Mouse (Mus musculus): ENCODE results near the gene Evc2.

The Evc2 gene

DNA sequence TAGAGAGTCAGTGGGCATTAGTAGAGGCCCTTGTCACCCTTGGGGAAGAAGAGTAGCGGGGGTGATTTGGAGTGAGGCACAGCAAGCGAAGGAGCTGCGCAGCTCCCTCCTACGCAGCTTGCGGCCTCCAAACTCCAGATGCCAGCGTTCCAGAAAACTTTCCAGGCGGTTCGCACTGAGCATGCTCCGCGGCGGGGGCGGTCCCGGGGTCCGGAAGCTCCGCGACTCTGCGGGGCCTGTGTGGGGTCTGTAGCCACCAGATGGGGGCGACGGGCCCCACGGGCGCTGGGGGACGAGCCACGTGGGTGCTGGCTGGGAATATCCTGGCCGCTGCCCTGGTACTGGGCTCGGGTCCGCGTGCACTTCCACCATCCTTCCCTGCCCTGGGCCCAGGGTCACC is at the start of gene Evc2:
Gene Evc2 (plus strand): TSS at position 212 of the 400 bp plus-strand sequence.
- peak; percentile 88 for DNase-seq

DNA sequence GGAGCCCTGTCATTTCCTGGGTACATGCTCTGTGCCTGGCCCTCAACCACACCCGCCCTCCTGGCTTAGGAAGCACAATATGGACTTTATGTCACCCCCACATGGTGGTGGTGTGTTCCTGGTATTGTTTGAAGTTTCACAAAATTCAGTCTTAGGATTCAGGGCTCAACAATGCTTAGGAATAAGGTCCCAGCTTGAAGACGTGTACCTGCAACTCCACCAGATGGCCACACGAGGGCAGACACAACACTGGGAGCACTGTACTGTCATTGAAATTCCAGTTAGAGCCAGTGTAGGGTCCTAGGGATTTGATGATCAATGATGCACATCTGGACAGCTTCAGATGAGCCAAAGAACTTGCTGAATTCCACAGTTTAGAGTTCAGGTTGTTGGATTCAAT is 49.1 kb upstream of the Evc2 start:
- DNase-seq, result peak; percentile 42

DNA sequence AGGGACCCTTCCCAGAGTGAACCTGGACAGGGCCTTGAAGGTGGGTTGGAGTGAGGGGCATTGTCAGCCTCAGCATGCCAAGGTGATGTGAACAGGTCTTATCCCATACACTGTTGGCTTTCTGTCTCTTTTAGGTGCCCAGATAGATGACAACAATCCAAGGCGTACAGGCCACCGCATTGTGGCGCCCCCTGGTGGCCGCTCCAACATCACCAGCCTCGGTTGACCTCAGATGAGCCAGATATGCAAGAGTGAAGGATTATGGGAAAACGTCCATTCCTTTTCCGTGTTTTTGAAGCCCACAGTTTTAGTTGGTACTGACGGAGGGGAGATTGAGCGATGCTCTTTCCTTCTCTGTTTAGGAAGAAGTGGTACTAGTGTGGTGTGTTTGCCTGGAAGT is 47.3 kb upstream of the Evc2 start:
- DNase-seq, result peak; percentile 5

DNA sequence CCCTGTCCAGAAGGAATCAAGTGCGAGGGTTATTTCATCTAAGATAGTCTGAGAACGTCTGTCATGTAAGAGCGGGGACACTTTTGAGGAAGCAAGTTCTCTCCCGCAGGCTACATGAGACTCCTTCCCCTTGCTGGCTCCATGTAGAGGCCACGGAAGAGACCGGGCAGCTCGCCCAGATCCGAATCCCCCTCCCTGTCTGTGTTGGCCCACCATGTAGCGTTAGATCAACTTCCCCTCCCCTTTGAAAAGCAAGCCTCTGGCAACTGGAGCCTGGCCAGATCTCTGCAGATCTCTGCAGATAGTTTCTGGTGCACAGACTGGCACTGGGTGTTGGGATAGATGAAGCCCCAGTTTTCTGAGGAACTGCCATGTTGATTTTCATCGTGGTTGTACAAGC is 41.6 kb upstream of the Evc2 start:
- no peak for DNase-seq

DNA sequence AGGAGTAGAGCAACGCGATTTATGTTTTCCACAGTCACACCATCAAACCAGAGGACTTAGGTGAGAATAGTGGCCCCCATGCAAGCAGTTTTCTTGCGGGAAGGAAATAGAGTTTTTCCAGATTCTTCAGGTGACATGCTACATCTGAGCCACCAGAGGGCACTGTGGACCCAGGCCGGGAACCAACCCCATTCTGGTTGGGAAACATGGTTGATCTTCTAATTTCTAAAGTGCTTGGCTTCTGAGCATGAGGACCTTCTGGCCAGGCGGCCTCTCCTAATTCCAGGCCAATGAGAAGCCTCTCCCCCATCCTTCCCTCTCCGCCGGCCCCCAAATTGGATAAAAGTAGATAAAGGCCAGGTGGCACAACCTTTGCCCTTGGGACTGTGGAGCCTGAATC is 39.9 kb upstream of the Evc2 start:
- peak; percentile 25 for DNase-seq

DNA sequence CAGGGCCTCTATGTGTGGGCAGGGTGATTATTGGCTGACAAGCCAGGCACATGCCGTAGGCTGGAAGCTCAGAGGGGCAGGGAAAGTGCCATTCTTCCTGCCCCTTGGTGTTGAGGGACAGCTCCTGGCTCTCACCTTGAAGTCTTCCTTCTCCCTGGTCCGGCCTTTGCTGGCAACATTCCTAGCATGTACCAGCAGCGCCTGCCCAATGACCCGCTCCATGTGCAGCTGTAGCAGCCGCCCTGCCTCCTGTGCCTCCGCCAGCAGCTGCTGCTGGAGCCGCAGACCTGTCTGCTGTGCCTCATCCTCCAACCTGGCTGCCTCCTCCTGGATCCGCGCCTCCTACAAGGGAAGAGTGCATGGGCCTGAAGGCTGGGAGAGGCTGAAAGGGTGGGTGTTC is 28.3 kb upstream of the Evc2 start:
- no peak for DNase-seq

DNA sequence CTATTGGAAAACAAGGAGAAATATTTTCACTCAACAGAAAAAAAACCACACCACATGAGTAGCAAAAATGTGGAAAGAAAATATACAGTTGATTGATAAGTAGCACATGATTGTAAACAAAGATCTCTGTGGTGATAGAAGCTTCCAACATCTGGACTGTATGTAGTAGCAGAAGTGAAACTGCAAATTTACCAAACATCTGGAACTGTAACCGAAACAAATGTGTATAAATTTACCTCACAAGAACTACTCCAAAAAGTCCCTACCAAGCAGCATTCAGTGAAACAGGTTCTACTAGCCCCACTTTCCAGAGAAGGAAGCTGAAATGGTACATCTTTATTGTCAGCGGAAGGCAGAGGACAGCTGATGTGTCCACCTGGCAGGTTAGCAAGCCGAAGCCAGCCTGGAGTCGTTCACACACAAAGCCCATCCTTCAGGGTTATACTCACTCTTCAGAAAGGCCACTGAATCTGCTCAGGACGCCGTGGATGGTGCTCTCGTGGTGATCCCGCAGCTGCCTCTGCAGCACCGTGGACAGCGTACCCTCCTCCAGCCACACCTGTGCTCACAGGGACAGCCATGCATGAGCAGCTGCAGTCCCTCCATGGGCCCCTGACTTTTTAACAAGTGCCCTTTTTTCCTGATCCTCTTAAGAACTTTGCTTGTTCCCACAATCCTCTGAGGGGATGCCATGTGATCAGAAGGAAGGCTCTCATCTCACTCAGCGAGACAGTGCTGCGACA is 25.1 kb upstream of the Evc2 start:
- DNase-seq, result no peak

DNA sequence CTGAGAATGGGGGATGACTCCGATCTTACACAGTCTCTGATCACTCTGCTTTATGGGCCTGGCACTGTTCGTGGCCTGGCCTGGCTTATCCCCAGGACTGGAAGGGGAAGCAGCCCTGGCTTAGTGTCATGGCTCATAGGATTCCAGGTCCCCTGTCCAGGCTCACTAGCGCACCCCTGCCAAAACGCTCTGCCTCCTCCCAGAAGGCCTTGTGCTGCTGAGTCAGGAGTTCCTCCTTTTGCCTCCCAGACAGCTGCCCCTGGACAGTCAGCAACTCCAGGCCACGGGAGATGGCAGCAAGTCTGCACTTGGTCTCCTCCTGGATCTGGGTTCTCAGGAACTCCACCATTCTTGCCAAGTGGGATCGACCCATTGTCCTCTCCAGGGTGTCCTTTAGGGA is 19.6 kb upstream of the Evc2 start:
- no peak for DNase-seq

DNA sequence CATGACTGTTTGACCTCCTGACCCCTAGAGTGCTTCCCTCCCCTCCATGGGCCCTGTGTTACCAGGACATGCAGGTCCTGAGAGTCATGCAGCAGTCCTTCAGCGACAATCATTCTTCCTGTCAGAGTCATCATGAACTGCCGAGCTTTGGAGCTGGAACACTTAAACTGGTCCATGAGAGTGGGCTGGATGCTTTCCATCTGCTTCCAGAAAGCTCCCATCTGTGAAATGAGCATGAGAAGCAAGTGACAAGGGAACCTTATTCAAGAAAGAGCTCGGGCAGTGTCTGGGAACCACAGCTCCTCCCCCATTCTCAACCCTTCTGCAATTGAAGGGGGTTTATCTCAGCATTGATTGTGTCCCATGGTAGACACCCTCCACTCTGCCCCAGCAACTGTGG is 18.1 kb upstream of the Evc2 start:
- DNase-seq, result no peak

DNA sequence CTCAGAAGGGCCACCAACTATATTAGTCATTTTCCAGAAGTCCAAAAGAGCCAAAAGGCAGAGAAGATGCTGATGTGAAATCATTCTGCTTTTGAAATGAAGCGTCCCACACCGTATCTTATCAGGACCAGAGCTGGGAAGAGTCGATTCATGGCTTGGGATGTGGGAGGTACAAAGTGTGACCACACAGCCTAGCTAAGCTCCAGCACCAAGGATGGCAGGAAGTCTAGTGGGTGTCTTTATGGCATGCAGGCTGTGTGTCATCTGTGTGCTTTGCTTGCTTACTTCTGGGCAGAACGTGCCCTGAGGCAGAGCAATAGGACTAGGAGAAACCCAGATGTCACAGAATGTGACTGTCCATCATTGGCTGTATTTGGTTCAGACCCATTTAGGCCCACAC is 17.5 kb upstream of the Evc2 start:
- no peak for DNase-seq

DNA sequence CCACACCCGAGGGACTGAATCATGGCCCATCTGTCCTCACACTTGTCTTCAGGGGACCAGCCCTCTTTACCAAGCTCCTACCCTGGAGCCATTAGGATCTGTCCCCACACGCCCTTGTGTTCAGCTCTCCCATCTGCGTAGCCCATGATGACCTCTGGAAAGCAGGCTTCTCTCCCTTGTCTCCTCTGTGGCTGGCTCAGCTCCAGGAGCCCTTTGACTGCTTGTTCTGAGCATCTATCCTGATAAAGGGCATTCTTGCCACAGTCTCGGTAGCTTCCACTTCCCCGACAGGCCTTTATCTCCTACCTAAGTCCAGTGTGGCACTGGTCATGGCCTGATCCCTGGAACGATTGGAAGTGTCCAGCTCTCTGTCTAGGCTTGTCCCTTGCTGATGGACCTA is 11.6 kb upstream of the Evc2 start:
- peak; percentile 54 for DNase-seq

DNA sequence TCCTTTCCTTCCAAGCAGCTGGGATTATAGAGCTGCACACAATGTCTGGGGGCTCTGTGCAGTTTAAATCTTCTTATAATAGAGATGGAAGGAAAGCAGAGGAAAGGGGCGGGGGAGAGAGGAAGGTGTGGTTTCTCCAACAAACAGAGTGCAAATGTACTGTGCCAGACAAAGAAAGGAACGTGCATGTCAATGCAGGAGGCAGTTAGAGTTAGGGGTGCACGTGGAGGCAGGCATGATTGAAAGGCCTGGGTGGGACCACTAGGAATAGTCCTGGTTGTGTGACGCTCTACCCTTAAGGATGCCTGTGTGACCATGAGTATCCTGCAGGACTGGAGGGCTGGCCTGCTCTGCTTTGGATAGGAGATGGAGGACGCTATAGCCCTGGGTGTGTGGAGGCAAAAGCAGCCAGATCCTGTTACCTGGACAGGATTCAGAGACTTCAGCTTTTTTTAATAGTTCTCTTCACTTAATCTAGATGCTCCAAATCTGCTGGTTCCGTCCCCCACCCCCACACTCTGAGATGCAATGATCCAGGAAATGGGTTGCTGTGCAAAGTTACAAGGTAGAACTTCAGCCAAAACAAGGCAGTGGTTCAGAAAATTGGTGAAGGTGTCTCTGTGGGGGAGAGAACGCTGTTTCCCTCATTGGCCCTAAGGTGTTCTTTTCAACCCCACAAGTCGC is 7.7 kb upstream of the Evc2 start:
- DNase-seq, result no peak

DNA sequence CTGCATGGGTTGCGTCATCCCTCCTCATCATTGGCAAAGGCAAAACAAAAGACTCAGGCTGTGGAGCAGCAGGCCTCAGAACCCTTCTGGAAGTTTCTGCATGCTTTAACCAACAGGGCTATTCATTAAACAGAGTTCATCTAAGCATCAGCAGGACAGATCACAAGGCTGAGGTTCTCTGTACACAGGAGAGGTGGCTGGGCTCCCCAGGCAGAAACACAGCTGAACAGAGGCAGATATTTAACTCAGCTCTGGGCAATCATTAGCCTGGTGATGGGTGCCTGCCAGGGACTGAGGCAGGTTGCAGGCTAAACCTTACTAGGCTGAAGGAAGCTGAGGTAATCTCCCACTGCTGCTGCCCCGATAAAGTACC is 7.2 kb upstream of the Evc2 start:
- DNase-seq, result peak; percentile 89

DNA sequence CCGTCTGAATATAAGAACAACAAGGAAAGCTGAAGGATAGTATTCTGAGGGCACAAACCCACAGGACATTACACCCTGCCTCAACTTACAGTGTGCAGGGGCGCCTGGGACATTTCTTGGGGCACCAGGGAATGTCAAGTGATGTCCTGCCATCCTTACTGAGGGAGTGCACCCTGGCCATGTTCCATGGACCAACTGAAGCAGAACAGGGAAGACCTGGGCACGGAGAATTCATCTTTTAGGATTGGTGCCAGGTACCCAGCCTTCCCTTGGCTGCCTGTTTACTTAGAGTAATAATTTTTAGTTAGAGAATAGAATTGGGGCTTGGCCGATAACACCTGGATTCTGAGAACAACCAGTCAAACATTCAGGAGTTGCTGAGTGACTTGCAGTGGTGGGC is 6.2 kb upstream of the Evc2 start:
- peak; percentile 72 for DNase-seq

DNA sequence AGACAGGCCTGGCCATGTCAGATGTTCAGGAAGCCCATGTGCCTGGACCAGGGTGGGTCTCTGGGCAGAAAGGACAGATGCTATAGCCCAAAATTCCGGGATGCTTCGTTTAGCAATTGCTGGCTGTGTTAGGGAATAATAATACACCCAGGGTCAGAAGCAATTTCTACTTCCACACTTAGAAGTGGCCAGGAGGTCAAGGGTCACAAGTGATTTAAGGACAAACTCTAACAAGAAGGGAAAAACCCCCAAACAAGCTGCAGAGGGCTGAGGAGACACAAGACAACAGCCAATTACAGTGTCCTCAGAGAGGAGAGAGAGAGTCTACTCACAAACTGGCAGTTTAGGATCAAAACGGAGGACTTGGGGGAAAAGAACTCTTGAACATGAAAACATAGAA is 3.2 kb upstream of the Evc2 start:
- DNase-seq, result no peak

DNA sequence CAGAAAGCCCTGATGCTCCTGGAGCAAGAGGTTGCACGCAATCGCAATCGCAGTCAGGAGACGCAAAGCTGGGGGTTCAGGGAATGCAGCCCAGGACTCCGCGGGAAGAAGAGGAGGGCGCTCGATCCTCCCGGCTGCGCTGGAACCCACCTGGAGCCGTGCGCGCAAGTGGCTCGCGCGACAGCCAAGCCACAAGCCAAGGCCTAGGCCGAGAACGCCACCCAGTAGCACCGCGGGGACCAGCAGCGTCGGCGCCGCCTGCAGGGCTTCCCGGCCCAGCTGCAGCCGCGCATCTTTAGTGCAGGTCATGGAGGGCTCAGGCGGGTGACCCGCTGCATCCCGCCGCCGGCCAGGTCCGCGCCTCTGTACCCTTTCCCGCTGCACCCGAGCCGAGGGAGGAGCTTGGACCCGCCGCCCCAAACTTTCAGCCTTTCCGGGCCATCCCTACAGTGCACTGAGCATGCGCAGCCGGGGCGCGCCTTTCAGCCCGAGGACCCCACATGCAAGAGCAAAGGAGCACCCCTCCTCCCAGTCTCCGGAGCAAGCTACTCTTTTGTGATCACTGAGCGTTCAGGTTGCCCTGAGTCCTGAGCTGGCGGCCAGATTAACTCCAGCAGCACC is 1.7 kb upstream of the Evc2 start, which contains the start of gene Evc:
Gene Evc (minus strand): TSS at position 410 of the 621 bp plus-strand sequence.
- DNase-seq, result peak; percentile 87

DNA sequence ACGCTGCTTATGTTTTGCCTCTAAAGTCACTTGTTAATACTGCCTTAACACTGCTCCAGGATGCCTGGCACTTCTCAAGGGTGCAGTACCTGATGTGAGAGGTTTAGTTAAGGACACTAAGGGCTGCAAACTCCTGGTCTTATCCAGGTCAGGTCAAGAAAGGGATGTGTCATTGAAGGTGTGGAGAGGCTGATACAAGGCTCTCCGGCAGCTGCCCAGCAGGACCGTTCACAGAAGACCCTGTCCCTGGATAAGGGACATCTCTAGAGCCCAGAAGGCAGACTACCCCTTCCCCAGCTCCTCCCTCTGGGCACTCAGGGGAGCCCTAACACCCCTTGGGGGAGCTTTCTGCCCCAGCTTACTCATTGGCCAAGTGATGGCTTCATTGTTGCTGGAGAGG is 603 bp upstream of the Evc2 start:
- no peak for DNase-seq

DNA sequence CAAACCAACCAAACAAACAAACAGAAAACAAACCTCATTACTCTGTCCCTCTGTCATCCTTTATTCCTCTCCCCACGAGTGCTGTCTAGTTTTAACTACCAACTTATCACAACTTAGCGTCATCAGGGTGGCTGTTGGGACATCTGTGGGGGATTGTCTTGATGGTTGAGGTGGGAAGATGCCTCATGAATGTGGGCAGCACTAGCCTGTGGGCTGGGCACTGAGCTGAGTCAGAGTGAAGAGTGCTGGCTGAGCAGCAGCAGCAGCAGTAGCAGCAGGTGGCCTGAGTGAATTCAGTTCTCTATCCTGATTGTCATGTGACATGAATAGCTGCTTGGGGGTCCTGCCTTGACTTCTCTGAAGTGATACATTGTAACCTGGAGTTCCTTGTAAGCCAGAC is 5.7 kb downstream of the Evc2 start:
- no peak for DNase-seq

DNA sequence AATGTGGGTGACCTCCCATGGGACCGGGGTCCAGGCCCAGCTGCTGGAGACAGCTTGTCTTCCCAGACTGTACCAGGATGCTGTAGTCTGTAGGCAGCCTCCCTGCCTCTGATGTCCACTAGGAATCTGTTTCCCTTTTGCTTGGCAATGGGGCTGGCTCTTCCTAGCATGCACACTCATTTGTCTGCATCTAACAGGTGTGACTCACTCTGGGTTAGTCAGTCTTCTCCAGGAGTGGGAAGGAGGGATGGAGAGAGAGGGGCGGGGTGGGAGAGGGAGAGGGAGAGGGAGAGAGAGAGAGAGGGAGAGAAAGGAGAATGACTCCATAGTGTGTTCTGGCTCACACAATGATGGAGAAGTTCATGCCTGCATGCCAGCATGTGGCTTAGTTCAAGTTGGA is 13.5 kb downstream of the Evc2 start:
- DNase-seq, result no peak

DNA sequence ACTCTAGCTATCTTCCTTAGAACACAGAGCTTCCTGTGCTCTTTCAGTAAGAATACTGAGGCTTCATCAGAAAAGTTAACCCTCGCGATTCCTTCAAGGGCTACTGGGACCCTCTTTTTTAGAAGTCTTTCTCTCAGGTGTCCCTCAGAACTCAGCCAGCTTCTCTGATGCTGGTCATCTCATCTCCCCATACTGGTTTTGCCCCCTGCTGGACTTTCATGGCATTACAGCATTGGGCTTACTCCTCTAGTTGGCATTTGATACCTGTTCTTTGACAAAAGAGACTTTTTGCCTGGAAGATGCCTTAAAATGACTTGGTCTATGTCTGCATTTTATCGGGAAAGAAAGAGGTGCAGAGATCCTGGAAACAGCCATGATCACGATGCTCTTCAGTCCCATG is 16.1 kb downstream of the Evc2 start:
- DNase-seq, result peak; percentile 66

DNA sequence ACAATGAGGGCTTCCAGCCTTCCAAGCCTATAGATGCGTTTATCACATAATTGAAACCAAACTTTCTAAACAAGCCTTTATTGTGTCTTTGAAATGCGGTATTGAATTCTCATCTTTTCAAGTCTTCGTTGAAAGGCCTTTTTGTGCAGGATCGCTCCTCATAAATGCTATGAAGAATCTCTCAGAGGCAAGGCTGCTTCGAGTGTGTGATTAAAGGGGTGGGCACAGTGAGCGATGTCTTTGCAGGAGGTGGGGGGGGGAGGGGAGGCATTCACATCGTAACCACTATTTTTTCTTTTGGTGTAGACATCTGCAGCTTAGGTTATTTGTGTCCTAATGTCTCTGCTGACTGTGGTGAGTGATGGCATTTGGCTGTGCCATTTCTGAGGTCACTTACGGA is 17.7 kb downstream of the Evc2 start:
- no peak for DNase-seq

DNA sequence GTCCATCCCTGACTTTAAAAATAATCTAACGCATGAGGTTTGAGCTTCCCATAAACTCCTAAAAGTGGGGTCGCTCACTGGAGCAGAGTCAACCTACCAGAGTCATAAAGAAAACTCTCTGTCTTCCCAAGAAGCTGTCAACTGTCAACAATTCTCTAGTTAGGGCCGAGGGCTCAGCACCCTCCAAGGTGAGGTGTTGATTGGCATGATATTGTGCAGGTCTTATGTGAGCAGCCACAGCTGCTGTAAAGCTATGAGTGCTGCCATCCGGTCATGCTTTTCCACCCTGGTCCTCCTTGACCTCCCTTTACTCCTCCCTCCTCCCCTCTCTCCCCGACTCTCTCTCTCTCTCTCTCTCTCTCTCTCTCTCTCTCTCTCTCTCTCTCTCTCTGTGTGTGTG is 24.3 kb downstream of the Evc2 start:
- no peak for DNase-seq

DNA sequence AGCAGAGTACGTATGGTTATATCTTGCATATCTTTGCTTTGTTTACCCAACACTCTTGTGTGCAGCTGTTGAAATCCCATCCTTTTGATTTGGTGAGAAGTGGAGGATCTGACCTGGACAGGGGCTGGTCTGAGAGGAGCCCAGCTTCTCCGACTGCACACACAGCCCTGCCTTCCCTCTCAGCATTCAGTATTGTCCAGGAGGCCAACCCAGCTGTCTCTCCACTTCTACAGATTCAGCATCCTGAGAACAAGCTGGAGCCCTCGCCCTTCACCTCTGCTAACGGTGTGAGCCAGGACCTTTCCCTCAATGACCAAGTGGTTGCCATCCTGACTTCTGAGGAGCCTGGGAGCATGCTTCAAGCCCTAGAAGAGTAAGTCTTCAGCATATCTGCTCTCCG is 25.0 kb downstream of the Evc2 start:
- no peak for DNase-seq

DNA sequence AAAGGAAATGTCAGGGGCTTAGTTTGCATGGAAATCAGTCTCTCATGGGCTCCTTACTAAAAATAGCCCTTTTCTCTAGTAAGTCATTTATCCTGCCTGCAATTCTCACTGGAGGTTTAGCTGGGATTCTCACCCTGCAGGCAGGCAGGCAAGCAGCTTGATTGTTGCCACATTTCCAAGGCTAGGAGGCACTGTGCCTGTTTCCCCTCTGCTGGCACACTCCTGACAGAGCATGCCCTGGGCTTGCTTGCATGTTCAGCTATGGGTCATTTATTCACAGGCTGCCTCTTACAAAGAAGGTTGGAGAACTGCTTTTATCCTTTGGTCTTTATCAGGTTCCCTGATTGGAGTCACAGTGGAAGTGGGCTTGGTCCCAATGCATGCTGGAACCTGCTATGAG is 27.5 kb downstream of the Evc2 start:
- DNase-seq, result peak; percentile 10

Measured in kidney, postnatal 14 days (tissue).